Mouse (Mus musculus) heart, adult 9 months (tissue): ENCODE measurements at regions not wholly inside any gene's neighbourhood (a gene's known extent, or its start where the extent isn't known, plus 50 kb on each side); places are given as distances from the start of the nearest gene placed in this dataset.
A peak's percentile ranks its signal among the peaks of the same experiment; 100 is the strongest.

Source experiments
- DNase-seq, 2 experiments: peaks; one replicate each; pipeline ENCODE4 v3.0.0; 2022; ENCODE audit warnings: low spot score in 2 of 2

GRCm38 (mm10) chr10:51963671-51964070 lies 58.6 kb upstream of the Vgll2 start:
- peak; percentile 7 to 26 for DNase-seq

- peak; percentile 8 to 17 for DNase-seq
Measured at GRCm38 (mm10) chr10:51970113-51970512, 52.2 kb upstream of the Vgll2 start.
